Mouse (Mus musculus): Measurements from ENCODE around the gene Hic2. TPM values are rescaled to one million over a fixed set of nuclear protein-coding genes. Genes with fewer than 3 reads are reported as not detected.

Hic2 gene
- polyA plus RNA-seq, 1 experiment, result 1.8 TPM

DNA sequence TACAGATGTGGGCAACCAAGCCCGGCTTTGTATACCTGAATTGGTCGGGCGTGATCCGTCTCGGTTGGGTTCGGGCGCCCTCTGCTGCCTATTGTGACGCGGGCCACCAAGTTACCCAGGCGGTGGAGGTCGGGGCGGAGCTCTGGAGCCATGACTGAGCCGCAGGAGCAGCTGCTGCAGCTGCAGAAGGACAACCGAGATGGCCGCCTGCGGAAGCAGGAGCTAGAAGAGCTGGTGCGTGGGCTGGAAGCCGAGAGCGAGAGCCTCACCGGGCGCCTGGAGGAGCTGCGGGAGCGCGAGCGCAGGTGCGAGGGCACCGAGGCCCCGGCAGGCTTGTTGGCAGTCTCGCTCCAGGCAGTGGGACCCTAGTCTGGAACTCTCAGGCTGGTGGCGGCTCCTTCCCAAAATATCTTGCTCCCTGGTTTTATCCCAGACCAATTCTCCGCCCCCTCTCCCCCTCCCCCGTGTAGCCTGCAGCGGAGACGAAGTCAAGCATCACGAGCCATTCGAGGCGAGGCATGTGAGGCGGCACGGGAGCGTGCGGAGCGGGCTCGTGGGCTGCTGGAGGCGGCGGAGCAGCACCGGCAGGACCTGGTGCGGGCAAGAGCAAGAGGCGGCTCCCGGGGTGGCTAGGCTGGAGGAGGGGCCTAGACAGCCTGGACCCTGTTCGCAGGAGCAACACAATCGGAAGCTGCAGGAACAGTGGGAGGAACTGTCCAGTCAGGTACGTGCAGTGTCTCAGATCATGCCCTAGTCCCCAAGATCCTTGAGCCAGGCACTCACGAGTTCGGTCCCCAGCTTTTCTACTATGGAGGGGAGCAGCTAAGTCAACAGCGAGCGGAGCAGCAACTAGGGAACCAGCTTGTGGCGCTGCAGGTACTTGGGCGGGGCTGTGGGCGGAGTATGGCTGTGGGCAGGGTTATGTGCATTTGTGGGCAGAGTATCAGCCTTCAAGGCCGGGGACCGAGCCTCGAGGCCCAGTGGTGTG lies 43.1 kb downstream of the Hic2 start:
- TF ChIP-seq CTCF (IDR thresholded peaks at IDR 0.05; ENCODE audit: extremely low read depth, insufficient read length, insufficient replicate concordance, low read depth, low read length) (peak; percentile 86), POLR2A (IDR thresholded peaks at IDR 0.05; ENCODE audit: low read depth, low read length) (peak; percentile 72; the same call in 1 of the 2 replicates)
- Histone ChIP-seq H3K36me3 (ENCODE audit: control insufficient read depth, insufficient read depth, low read length) (peaks cover 6% of the 10 kb centered on the region; the same call in 1 of the 2 replicates), H3K27me3 (ENCODE audit: control insufficient read depth, insufficient read depth, low read length) (peaks cover 5% of the 10 kb centered on the region), H3K27ac (ENCODE audit: insufficient read depth, low read depth, low read length) (no peak overlapping the region), H3K4me1 (ENCODE audit: control insufficient read depth, insufficient read depth, insufficient read length, low read length) (peaks cover 10% of the 10 kb centered on the region), H3K4me3 (ENCODE audit: low read depth, low read length) (peak overlapping the region; percentile 72)
- WGBS, result under 1% methylated on average over 61 of the region's 62 CpGs

DNA sequence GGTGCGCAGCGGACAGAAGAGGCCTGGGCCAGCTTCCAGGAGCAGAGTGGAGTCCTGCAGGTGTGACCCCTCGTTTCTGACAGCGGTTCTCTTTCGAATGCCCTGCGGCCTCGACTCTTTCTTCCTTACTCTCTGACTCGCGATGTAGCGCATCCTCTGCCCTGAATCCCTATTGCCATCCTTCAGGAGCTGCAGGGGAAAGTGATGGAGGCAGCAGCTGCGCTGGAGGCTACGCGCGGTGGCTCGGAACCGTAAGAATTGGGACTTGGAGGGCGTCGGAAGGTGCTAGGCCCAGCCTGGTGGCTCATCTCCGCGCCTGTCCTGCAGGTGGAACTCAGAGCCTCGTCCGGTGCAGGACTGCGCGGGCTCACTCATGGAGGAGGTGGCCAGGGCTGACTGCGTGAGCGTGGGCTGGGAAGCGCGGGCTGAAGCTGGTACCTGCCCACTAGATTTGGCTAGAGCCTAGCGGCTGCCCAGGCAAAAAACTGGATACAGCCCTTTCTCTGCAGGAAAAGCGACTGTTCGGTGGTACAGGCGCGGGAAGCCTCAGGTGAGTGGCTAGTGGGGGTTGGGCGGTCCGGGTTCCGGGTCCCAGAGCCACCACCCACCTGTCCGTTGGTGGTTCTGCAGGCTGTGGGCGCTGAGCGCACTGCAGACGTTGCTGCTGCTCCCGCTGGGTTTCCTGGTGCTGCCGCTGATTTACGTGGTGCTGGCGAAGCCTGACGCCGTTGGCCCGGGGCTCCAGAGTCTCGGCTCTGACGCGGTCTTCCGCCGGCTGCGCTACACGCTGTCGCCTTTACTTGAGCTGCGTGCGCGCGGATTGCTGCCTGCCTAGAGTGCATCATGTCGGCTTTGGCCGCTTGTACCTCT lies 44.2 kb downstream of the Hic2 start:
- no peak overlapping the region for H3K27ac ChIP-seq (ENCODE audit: insufficient read depth, low read depth, low read length)
- H3K4me3 ChIP-seq (ENCODE audit: low read depth, low read length), result peak overlapping the region; percentile 72
- peaks cover 10% of the 10 kb centered on the region for H3K4me1 ChIP-seq (ENCODE audit: control insufficient read depth, insufficient read depth, insufficient read length, low read length)
- TF ChIP-seq CTCF (IDR thresholded peaks at IDR 0.05; ENCODE audit: extremely low read depth, insufficient read length, insufficient replicate concordance, low read depth, low read length) (no peak), POLR2A (IDR thresholded peaks at IDR 0.05; ENCODE audit: low read depth, low read length) (no peak)
- peaks cover 5% of the 10 kb centered on the region for H3K27me3 ChIP-seq (ENCODE audit: control insufficient read depth, insufficient read depth, low read length)
- peaks cover 13% of the 10 kb centered on the region for H3K36me3 ChIP-seq (ENCODE audit: control insufficient read depth, insufficient read depth, low read length)
- WGBS, result 19% methylated on average over 61 of the region's 61 CpGs

DNA sequence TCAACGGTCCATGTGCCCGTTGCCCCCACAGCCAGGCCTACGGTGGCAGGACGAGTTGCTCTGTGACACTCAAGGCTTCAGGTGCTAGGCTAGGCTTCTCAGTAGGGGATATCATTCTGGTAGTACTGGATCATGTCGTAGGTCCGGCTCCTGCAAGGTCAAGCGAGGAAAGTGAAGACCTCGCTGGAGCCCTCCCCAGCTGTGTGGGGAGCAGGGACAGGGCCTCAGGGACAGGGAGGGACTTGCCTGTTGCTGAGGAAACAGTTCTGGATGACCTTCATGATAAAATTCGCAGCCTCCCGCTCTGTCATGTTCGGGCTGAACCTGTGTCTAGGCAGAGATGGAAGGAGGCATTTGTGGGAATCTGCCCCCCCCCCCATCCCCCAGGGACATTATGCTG lies 47.1 kb downstream of the Hic2 start:
- H3K4me3 ChIP-seq (ENCODE audit: low read depth, low read length), result no peak overlapping the region
- WGBS, result 93% methylated on average over 11 of the region's 11 CpGs
- no peak for TF ChIP-seq CTCF (IDR thresholded peaks at IDR 0.05; ENCODE audit: extremely low read depth, insufficient read length, insufficient replicate concordance, low read depth, low read length)
- TF ChIP-seq POLR2A (IDR thresholded peaks at IDR 0.05; ENCODE audit: low read depth, low read length), result no peak
- peaks cover 21% of the 10 kb centered on the region for H3K36me3 ChIP-seq (ENCODE audit: control insufficient read depth, insufficient read depth, low read length)
- H3K27me3 ChIP-seq (ENCODE audit: control insufficient read depth, insufficient read depth, low read length), result peaks cover 5% of the 10 kb centered on the region
- peaks cover 10% of the 10 kb centered on the region for H3K4me1 ChIP-seq (ENCODE audit: control insufficient read depth, insufficient read depth, insufficient read length, low read length)
- H3K27ac ChIP-seq (ENCODE audit: insufficient read depth, low read depth, low read length), result no peak overlapping the region

DNA sequence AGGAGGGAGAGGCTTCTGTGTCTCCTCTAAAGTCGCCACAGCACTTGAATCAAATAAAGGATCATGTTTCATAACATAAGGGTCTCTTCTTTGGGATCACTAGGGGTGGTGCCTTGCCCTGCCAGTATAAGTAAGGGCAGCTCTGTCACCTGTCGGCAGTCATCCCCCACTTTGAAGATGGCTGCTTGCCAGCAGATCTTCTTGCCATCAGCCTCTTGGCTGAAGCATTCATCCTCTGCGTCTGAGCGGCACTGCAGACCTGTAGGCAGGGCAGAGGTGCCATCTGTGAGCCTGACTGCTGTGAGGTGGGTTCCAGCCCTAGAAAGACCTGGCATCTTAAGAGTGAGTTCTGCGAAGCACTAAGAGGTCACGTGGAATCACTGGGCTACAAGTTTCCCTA lies 49.8 kb downstream of the Hic2 start:
- no peak overlapping the region for H3K27ac ChIP-seq (ENCODE audit: insufficient read depth, low read depth, low read length)
- no peaks in the 10 kb centered on the region for H3K4me1 ChIP-seq (ENCODE audit: control insufficient read depth, insufficient read depth, insufficient read length, low read length)
- WGBS, result 78% methylated on average over 6 of the region's 6 CpGs
- H3K4me3 ChIP-seq (ENCODE audit: low read depth, low read length), result no peak overlapping the region
- peaks cover 34% of the 10 kb centered on the region for H3K36me3 ChIP-seq (ENCODE audit: control insufficient read depth, insufficient read depth, low read length)
- no peaks in the 10 kb centered on the region for H3K27me3 ChIP-seq (ENCODE audit: control insufficient read depth, insufficient read depth, low read length)
- TF ChIP-seq CTCF (IDR thresholded peaks at IDR 0.05; ENCODE audit: extremely low read depth, insufficient read length, insufficient replicate concordance, low read depth, low read length) (no peak), POLR2A (IDR thresholded peaks at IDR 0.05; ENCODE audit: low read depth, low read length) (no peak)

DNA sequence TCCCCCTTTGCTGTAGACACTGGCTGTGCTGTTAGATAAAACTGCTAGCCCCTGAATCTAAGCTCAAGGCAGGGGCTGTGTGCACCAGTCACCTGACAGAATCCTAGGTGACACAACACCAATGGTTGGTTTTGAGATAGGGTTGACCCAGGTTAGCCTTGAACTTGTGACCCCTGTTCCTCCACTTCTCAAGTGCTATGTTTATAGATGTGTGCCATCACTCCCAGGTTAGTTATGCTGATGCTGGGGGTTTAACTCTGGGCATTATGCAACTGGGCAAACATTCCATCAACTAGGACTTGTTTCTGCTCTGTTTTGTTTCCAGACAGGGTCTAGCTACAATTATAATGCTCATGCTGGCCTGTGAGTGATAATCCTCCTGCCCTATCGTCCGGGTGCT lies 53.7 kb downstream of the Hic2 start:
- 86% methylated on average over 2 of the region's 2 CpGs for WGBS
- Histone ChIP-seq H3K4me3 (ENCODE audit: low read depth, low read length) (no peak overlapping the region), H3K27ac (ENCODE audit: insufficient read depth, low read depth, low read length) (no peak overlapping the region), H3K27me3 (ENCODE audit: control insufficient read depth, insufficient read depth, low read length) (no peaks in the 10 kb centered on the region), H3K4me1 (ENCODE audit: control insufficient read depth, insufficient read depth, insufficient read length, low read length) (no peaks in the 10 kb centered on the region), H3K36me3 (ENCODE audit: control insufficient read depth, insufficient read depth, low read length) (peaks cover 40% of the 10 kb centered on the region)
- TF ChIP-seq POLR2A (IDR thresholded peaks at IDR 0.05; ENCODE audit: low read depth, low read length) (no peak), CTCF (IDR thresholded peaks at IDR 0.05; ENCODE audit: extremely low read depth, insufficient read length, insufficient replicate concordance, low read depth, low read length) (no peak)

DNA sequence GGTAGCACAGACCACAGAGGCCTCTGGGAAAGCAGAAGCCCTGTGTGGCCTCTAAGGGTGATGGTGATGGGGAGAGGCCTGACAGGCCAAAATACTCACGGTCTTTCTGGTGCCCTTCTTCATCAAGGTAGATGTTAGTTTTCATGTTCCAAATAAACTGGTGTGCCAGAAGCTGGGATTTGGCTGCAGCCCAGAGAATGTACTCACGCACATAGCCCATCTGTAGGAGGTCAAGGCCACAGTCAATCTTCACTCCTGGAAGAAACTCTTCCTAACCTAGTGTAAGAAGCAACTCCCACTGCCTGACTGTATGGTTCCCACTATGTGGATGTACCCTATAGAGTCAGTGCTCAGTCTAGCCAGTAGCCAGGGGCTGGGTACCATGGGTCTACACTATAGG lies 57.6 kb downstream of the Hic2 start:
- TF ChIP-seq POLR2A (IDR thresholded peaks at IDR 0.05; ENCODE audit: low read depth, low read length), result no peak
- TF ChIP-seq CTCF (IDR thresholded peaks at IDR 0.05; ENCODE audit: extremely low read depth, insufficient read length, insufficient replicate concordance, low read depth, low read length), result no peak
- 85% methylated on average over 2 of the region's 2 CpGs for WGBS
- no peak overlapping the region for H3K27ac ChIP-seq (ENCODE audit: insufficient read depth, low read depth, low read length)
- H3K4me3 ChIP-seq (ENCODE audit: low read depth, low read length), result no peak overlapping the region
- no peaks in the 10 kb centered on the region for H3K27me3 ChIP-seq (ENCODE audit: control insufficient read depth, insufficient read depth, low read length)
- H3K4me1 ChIP-seq (ENCODE audit: control insufficient read depth, insufficient read depth, insufficient read length, low read length), result no peaks in the 10 kb centered on the region
- H3K36me3 ChIP-seq (ENCODE audit: control insufficient read depth, insufficient read depth, low read length), result peaks cover 45% of the 10 kb centered on the region
